ENCODE assay signal across 8 mouse cellular contexts in the genomic region with DNA sequence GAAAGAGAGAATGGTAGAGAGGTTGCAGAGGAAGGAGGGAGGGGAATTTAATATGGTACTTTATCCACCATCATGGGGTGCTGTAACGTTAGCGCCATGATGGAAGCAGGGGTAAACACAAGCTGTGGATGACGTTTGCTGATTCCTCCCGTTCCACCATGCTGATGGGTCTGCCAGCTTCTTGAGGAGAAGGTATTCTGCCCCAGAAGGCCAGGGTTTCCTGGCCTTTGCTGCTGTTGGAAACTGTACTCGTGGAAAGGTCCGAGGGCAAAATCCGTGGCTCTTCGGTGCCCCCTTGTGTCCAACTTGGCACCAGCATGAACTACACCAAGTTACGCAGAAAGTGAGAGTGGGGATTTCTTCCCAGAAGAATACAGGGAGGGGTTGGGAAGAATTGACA.
DNase-seq lines count a peak whose midpoint lies in the region; ATAC-seq and TF ChIP-seq lines count a peak whose summit lies in the region.

No protein-coding gene starts in this region.

- peak; percentile 34 for TF ChIP-seq CTCF in G1E (IDR thresholded peaks at IDR 0.05; ENCODE audit: low read depth, low read length)
- peak; percentile 94 for TF ChIP-seq CTCF in brain, embryonic 14.5 days (IDR thresholded peaks at IDR 0.05; ENCODE audit: borderline replicate concordance, extremely low read depth, insufficient read depth, insufficient read length)
- peak; percentile 88 for TF ChIP-seq CTCF in layer of hippocampus, adult 2 months (conservative IDR thresholded peaks at IDR 0.05)

- peak; percentile 1 for DNase-seq in G1E (ENCODE audit: low spot score)
- peak; percentile 90 for DNase-seq in brain, embryonic 14.5 days (ENCODE audit: low read depth)
- DNase-seq in forebrain, embryonic 11.5 days (ENCODE audit: low spot score) = peak; percentile 88
- peak; percentile 54 to 83 for DNase-seq in layer of hippocampus, adult 2 months (ENCODE audit: low spot score in 2 of 2)
- DNase-seq in lung, postnatal 10 days = peak; percentile 68
- peak; percentile 88 for DNase-seq in retina, embryonic 14.5 days (ENCODE audit: low spot score)
- DNase-seq in urinary bladder, postnatal 25 days (ENCODE audit: low spot score) = peak; percentile 64

- H3K9ac ChIP-seq in forebrain, embryonic 11.5 days (ENCODE audit: low read length) = no peak overlapping the region

- H3K4me1 ChIP-seq in G1E (ENCODE audit: insufficient read depth, low read depth, low read length) = peaks cover 2% of the 10 kb centered on the region; the same call in 1 of the 2 replicates
- H3K4me1 ChIP-seq in forebrain, embryonic 11.5 days (replicated peaks; ENCODE audit: control insufficient read depth, insufficient read depth, low read length) = no peaks in the 10 kb centered on the region

- H3K9me3 ChIP-seq in G1E (replicated peaks) = no peaks in the 10 kb centered on the region
- no peaks in the 10 kb centered on the region for H3K9me3 ChIP-seq in forebrain, embryonic 11.5 days (ENCODE audit: control insufficient read depth, low read length)

- H3K4me3 ChIP-seq in G1E (ENCODE audit: low read depth, low read length) = no peak overlapping the region
- no peak overlapping the region for H3K4me3 ChIP-seq in forebrain, embryonic 11.5 days (ENCODE audit: low read depth, low read length)
- H3K4me3 ChIP-seq in layer of hippocampus, adult 2 months = peak overlapping the region; percentile 10; the same call in 1 of the 2 replicates

- no peak overlapping the region for H3K4me2 ChIP-seq in forebrain, embryonic 11.5 days (ENCODE audit: low read depth, low read length, severe bottlenecking)

- no peaks in the 10 kb centered on the region for H3K27me3 ChIP-seq in G1E (ENCODE audit: insufficient read depth, low read length)
- no peaks in the 10 kb centered on the region for H3K27me3 ChIP-seq in forebrain, embryonic 11.5 days (ENCODE audit: control insufficient read depth, insufficient read depth, low read length)

- no peaks in the 10 kb centered on the region for H3K36me3 ChIP-seq in G1E (replicated peaks)
- H3K36me3 ChIP-seq in forebrain, embryonic 11.5 days (ENCODE audit: control insufficient read depth, insufficient read depth, low read length) = no peaks in the 10 kb centered on the region

- no peak for ATAC-seq in G1E (ENCODE audit: extremely low read depth, insufficient number of reproducible peaks, low FRiP score, poor library complexity, severe bottlenecking)
- ATAC-seq in forebrain, embryonic 11.5 days (replicated peaks; ENCODE audit: low FRiP score) = peak; percentile 77
- ATAC-seq in hematopoietic stem cell, adult 5-6 weeks (replicated peaks in 1 of 2; ENCODE audit: insufficient read depth in 1 of 2, low FRiP score in 2 of 2, low TSS enrichment in 1 of 2, low read depth in 1 of 2, poor library complexity in 2 of 2, severe bottlenecking in 2 of 2) = peak; percentile 81 to 94

- no peak overlapping the region for H3K27ac ChIP-seq in forebrain, embryonic 11.5 days (ENCODE audit: low read depth, low read length)
- peak overlapping the region; percentile 68 for H3K27ac ChIP-seq in layer of hippocampus, adult 2 months

- TF ChIP-seq POLR2A in brain, embryonic 14.5 days (IDR thresholded peaks at IDR 0.05; ENCODE audit: borderline replicate concordance, extremely low read depth, insufficient read depth, insufficient read length, poor library complexity, severe bottlenecking) = no peak

- 7% methylated on average over 9 of the region's 9 CpGs for WGBS in forebrain, embryonic 11.5 days

Comparison
In these comparisons a context has a peak if more than half of its experiments do, and no peak if none do; other contexts are left out.
1. DNase-seq: peak in every context shown above with its lines; median percentile 90 in brain, embryonic 14.5 days; 88 in forebrain, embryonic 11.5 days; 88 in retina, embryonic 14.5 days; 68 in layer of hippocampus, adult 2 months; 68 in lung, postnatal 10 days; 64 in urinary bladder, postnatal 25 days; 1 in G1E.
2. CTCF ChIP-seq: peak in every context shown above with its lines; median percentile 94 in brain, embryonic 14.5 days; 88 in layer of hippocampus, adult 2 months; 34 in G1E.